Mouse (Mus musculus): ENCODE data around the gene Ntrk1.

- TF ChIP-seq CTCF (IDR thresholded peaks at IDR 0.05) (no peak), POLR2A (IDR thresholded peaks at IDR 0.05; ENCODE audit: insufficient read depth, low read depth, low read length) (no peak), EP300 (IDR thresholded peaks at IDR 0.05; ENCODE audit: insufficient read depth, low read depth, low read length) (no peak)
Measured at GRCm38 (mm10) chr3:87816166-87816565, 21.2 kb upstream of the Ntrk1 start.

Measured in heart, adult 2 months (tissue).